Mouse (Mus musculus) cerebellum, adult 2 months (tissue): ENCODE measurements around the gene Fam222a. TPM values are rescaled to one million over a fixed set of nuclear protein-coding genes. Genes with fewer than 3 reads are reported as not detected.

ENCODE experiments used
- DNase-seq, 2 experiments: peaks; one replicate each; pipeline ENCODE4 v3.0.0; 2021
- H3K27ac ChIP-seq: fragments of 200-500 bp; 2 replicates; pipeline ENCODE4 v1.5.1; 2012; ENCODE audit warnings: low read length, control low read depth, inconsistent platforms; ENCODE audit not compliant: insufficient read depth
- H3K27me3 ChIP-seq: fragments of 200-500 bp; 2 replicates; pipeline ENCODE4 v1.6.1; 2012; ENCODE audit warnings: inconsistent platforms, mild to moderate bottlenecking, low read length, moderate library complexity; ENCODE audit not compliant: control insufficient read depth, insufficient read depth
- H3K4me1 ChIP-seq: fragments of 200-500 bp; 2 replicates; pipeline ENCODE4 v1.6.1; 2011; ENCODE audit warnings: low read length; ENCODE audit not compliant: control insufficient read depth, insufficient read depth
- H3K4me3 ChIP-seq: fragments of 200-500 bp; replicated peaks from 2 replicates; pipeline ENCODE3; 2011; ENCODE audit warnings: mild to moderate bottlenecking, low read depth, low read length, control low read depth; ENCODE audit not compliant: insufficient read depth
- CTCF ChIP-seq: fragments of 200-500 bp; IDR thresholded peaks from 2 replicates; pipeline ENCODE4 v1.5.1; 2011; ENCODE audit warnings: low read depth, mild to moderate bottlenecking, control low read depth, low read length, moderate library complexity, borderline replicate concordance; ENCODE audit not compliant: insufficient read depth
- POLR2A ChIP-seq: fragments of 200-500 bp; IDR thresholded peaks from 2 replicates; pipeline ENCODE4 v1.6.1; 2011; ENCODE audit warnings: low read length, control low read depth, borderline replicate concordance; ENCODE audit not compliant: insufficient read depth
- WGBS: fragments of 180-500 bp; shearing (Covaris S2); methylation state at CpG from one replicate; pipeline ENCODE4 v1.1.7; 2018; 5-methylcytosine and 5-hydroxymethylcytosine counted together
- polyA plus RNA-seq: library from polyadenylated mRNA; depleted of rRNA; stranded (reverse); fragments of >200 nt; gene quantifications from 2 replicates; pipeline ENCODE4 v1.2.3, GENCODE M21; 2012

Fam222a gene
- polyA plus RNA-seq, 1 experiment: 18.7 TPM

DNA sequence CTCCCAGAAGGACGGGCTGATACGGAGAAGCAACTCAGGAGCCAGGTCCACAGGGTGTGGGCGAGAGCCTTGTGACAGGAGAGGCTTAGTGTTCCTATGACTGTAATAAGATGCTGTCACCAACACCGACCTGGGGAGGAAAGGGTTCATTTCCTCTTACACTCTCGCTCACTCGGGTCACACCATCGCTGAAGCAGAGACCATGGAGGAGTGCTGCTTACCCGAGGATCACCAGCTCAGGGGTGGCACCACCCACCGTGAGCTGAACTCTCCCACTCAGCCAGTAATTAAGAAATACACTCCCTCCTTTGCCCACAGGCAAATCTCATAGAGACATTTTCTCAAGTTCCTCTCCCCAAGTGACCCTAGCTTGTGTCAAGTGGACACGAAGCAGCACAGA, 20.6 kb downstream of the Fam222a start:
- no peak for TF ChIP-seq POLR2A
- TF ChIP-seq CTCF: no peak
- no peaks in the 10 kb centered on the region for H3K27me3 ChIP-seq
- H3K4me1 ChIP-seq: peaks cover 25% of the 10 kb centered on the region
- 82% methylated on average over 10 of the region's 10 CpGs for WGBS
- DNase-seq: no peak
- H3K27ac ChIP-seq: no peak overlapping the region
- H3K4me3 ChIP-seq: no peak overlapping the region

DNA sequence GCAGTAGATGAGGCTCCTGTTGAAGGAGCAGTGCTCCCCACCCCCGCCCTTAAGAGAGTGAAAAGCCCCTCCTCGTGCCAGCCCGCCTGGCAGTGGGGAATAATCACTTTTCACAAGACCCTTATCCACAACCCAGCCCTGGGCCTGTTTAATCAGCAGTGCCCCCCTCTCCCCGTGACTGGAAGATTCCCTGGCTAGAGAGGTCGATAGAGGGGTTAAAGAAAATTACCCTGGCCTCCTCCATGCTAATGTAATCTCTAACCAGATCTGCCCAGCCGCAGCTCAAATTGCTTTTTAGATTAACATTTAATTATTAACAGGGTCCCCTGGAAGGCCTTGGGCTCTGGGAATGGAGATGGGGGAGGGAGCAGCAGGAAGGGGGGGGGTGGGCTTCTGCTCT, 21.2 kb downstream of the Fam222a start:
- TF ChIP-seq POLR2A (no peak), CTCF (no peak)
- WGBS: 80% methylated on average over 6 of the region's 6 CpGs
- no peak overlapping the region for H3K27ac ChIP-seq
- DNase-seq: no peak
- H3K27me3 ChIP-seq: no peaks in the 10 kb centered on the region
- H3K4me3 ChIP-seq: no peak overlapping the region
- H3K4me1 ChIP-seq: peaks cover 25% of the 10 kb centered on the region

DNA sequence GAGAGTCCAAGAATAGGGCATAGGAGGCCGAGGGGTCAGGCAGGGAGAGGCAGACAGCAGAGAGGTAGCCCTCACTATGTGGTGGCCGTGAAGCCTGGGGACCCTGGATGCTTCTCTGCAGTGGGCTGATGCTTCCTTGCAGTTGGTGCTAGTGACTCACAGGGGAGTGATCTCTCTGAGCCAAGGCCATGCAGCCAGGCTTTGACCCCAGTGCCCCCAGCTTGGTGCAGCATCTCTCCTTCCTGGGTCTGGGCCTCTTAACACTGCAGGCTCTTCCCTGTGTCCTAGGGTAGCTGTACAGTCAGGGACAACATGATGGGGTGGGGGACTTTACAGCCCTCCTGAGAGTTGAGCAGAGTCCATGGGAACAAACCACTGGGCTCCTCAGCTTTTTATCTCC, 21.6 kb downstream of the Fam222a start:
- Histone ChIP-seq H3K27ac (no peak overlapping the region), H3K27me3 (no peaks in the 10 kb centered on the region), H3K4me3 (no peak overlapping the region), H3K4me1 (peaks cover 25% of the 10 kb centered on the region)
- DNase-seq: no peak
- TF ChIP-seq POLR2A (no peak), CTCF (no peak)
- 82% methylated on average over 2 of the region's 2 CpGs for WGBS

DNA sequence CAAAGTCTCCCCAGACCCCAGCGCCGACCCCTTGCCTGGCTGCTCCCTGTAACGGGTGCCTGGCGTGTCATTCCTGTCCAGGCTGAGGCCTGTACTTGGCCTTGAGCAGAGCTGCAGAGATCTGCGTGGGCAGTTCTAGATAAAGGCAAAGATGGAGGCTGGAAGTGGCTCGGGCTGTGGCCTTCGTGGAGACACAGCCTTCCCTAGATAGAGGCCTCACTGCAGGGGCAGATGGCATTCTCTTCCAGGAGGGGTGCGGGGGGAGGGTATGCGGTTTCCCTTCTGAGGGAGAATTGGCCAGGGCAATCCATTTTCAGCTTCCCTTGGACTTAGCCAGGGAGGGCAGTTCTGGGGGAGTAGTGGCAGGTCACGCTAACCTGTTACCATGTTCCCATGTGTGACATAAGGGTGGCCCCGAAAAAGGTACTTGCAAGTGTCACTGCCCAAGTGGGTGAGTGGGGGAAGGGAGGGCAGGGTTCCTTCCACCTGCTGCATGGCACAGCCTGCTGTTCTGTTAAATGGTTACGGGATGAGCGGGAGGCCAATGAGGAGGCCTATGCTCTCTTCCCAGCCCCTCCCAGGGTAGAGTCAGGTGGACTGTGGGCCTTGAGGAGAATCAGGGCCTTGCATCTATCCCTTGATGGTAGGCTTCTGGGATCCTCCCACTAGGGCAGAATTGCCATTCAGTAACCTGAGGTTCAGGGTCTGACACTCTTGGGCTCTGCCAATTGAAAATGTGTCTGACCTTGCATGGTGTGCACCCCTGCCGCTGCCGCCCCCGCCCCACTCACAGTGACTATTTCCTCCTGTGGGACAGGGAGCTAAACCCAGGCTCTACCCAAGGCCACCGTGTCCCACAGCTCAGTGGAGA, 22.5 kb downstream of the Fam222a start:
- Histone ChIP-seq H3K4me3 (no peak overlapping the region), H3K27ac (no peak overlapping the region), H3K4me1 (peaks cover 25% of the 10 kb centered on the region), H3K27me3 (no peaks in the 10 kb centered on the region)
- WGBS: 57% methylated on average over 17 of the region's 17 CpGs
- DNase-seq: no peak
- TF ChIP-seq CTCF: no peak
- no peak for TF ChIP-seq POLR2A

DNA sequence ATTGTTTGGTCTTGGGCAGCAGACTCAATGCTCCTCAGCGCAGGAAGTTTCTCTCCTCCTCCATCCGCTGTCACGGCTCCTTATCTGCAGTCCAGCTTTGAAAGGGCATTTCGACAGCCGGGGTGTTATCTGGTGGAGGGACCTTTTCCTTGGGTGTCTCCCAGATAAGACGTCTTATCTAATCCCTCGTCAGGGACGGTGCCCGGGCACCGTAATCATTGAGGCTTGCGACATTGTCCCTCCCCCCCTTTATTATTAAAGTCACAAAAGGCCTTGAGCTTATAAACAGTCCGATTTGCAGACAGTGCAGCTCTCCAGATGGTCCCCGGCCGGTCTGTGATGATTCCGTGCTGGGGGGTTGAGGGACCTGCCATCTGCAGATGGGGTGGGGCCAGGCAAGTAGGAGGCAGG, 23.3 kb downstream of the Fam222a start:
- TF ChIP-seq CTCF (no peak), POLR2A (no peak)
- 40% methylated on average over 15 of the region's 15 CpGs for WGBS

DNA sequence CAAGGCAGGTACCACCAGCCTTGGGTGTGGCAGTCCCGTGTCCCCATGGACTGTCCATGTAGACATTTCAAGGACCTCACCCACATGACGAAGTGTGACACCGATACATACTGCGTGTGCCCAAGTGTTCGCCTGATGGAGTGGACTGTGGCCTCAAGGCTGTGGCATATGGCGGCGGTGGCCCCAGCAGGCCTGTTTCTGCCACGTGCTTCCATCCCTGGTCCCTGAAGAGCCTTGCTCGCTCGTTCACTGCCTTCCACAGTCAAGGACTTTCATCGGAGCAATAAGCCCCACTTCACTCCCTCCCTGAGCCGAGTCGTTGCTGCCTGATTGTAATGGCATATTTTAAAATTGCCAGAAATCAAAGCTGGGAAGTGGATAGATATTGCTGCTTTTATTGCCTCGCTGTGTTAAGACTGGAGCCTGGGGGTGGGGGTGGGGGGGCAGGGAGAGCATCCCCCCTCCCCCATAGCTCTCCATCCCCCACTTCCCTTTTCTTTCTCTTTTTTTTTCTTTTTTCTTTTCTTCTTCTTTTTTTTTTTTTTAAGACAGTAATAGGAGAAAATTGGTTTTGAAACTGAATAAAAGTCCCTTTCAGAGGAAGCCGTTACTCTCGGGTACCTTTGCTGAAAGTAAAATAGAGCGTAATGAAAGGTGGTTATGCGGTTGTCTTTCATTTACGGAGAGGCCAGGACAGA, 24.8 kb downstream of the Fam222a start:
- Histone ChIP-seq H3K4me3 (no peak overlapping the region), H3K27ac (no peak overlapping the region), H3K4me1 (peaks cover 37% of the 10 kb centered on the region), H3K27me3 (no peaks in the 10 kb centered on the region)
- no peak for DNase-seq
- TF ChIP-seq POLR2A: no peak
- no peak for TF ChIP-seq CTCF
- 78% methylated on average over 19 of the region's 19 CpGs for WGBS

More for the DNA sequence above, 23.3 kb downstream of the Fam222a start:
- H3K27ac ChIP-seq: no peak overlapping the region
- DNase-seq: no peak
- no peaks in the 10 kb centered on the region for H3K27me3 ChIP-seq
- no peak overlapping the region for H3K4me3 ChIP-seq
- H3K4me1 ChIP-seq: peaks cover 25% of the 10 kb centered on the region

DNA sequence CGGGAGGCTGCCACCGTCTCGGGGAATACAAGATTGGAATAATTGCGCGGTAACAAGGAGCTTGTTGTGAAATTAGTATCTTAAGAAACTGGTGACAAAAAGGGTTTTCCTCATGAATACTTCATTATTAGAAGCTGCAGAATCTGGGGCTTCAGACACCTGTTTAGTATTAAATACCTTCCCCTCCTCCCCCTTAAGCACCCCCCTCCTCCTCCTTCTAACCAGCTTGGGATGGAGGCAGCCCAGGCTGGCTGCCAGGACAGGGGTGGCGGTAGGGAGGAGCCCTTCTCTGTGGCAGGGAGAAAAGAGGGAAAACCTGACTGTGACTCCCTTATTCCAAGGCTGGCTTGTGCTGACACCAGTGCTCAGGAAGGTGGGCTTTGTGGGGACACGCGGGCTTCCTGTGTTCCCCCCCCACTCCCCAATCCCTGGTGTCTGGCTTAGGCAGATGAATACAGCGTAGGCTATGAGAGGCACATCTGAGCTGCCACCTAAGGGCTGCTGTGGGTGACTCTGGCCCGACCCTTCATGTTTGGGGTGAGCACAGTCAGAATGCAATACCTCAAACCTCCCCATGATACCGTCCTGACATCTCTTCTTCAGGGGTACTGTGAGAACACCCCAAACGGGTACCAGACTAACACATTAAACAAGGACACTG, 25.5 kb downstream of the Fam222a start:
- peaks cover 39% of the 10 kb centered on the region for H3K4me1 ChIP-seq
- WGBS: 83% methylated on average over 12 of the region's 12 CpGs
- no peak overlapping the region for H3K27ac ChIP-seq

More for the DNA sequence above, 25.5 kb downstream of the Fam222a start:
- Histone ChIP-seq H3K4me3 (no peak overlapping the region), H3K27me3 (no peaks in the 10 kb centered on the region)
- no peak for DNase-seq
- TF ChIP-seq POLR2A (no peak), CTCF (no peak)
